Comparison of ENCODE assay signal across 9 mouse cellular contexts in the genomic region with DNA sequence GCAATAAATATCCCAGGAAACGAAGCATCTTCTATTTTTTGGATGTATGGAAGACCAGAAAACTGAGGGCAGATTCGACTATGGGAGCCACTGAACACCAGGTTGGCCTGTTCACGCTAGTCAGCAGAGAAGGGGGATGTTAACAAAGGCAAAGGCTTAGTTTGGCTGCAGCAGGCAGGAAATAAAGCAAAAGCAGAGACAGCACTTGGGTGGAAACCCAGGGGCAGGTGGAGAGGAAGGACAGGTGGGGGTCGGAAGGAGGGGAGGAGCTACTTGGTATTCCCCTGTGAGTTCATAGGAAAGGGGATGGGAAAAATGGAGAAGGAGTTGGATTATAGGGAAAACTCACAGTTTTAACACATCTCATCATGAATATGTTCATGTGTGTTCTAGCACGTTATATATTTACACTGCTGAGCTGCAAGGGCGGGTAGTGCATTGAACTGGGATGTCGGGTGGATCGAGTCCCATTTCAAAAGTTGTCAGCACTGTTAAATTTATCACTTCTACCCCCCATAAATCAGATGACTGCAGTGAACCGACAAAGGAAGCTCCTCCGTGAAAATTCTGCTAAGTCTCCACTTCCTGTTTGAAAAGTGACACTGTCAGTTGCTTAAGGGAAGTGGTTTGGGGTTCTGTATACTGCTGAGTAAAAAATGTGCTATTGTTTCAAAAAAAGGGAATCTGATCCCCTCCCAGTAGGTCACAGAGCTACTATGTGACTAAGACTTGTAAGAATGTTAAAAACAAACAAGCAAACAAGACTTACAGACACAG. TPM values are rescaled to one million over a fixed set of nuclear protein-coding genes. Genes with fewer than 3 reads are reported as not detected.
A peak's percentile ranks its signal among the peaks of the same experiment; 100 is the strongest.
DNase-seq lines count a peak whose midpoint lies in the region; ATAC-seq lines count a peak whose summit lies in the region.
"Had no signal": no experiment of that assay in that cellular context is flagged by ENCODE, and none has a peak within 500 bp of the region (broad histone marks: within the 10 kb centered on the region; RNA-seq: fewer than 3 reads in every experiment).

No protein-coding gene starts in this region.

- H3K9ac ChIP-seq in heart, embryonic 16.5 days (ENCODE audit: low read length): no peak overlapping the region
- H3K9ac ChIP-seq in hindbrain, embryonic 13.5 days: no peak overlapping the region
- H3K9ac ChIP-seq: embryonic facial prominence, embryonic 15.5 days had no signal

- H3K4me1 ChIP-seq in heart, embryonic 16.5 days (ENCODE audit: control insufficient read depth, insufficient read depth, low read length): peaks cover 17% of the 10 kb centered on the region
- 0 out of 2 replicates have a peak, but pooled peaks cover 7% of the 10 kb centered on the region for H3K4me1 ChIP-seq in hindbrain, embryonic 13.5 days (replicated peaks)

- ATAC-seq in heart, embryonic 16.5 days (replicated peaks; ENCODE audit: extremely low read depth, insufficient read depth, low FRiP score): peak; percentile 54; the same call in 1 of the 2 replicates
- no peak for ATAC-seq in hindbrain, embryonic 13.5 days (ENCODE audit: low FRiP score)

- WGBS in heart, embryonic 16.5 days: 39% methylated on average over 10 of the region's 10 CpGs
- WGBS in hindbrain, embryonic 13.5 days: 63% methylated on average over 10 of the region's 10 CpGs

- H3K9me3 ChIP-seq in heart, embryonic 16.5 days (replicated peaks; ENCODE audit: control insufficient read depth, low read length): no peaks in the 10 kb centered on the region
- H3K9me3 ChIP-seq in hindbrain, embryonic 13.5 days: no peaks in the 10 kb centered on the region
- H3K9me3 ChIP-seq: embryonic facial prominence, embryonic 15.5 days had no signal

- H3K4me3 ChIP-seq in heart, embryonic 16.5 days (ENCODE audit: low read length): no peak overlapping the region
- no peak overlapping the region for H3K4me3 ChIP-seq in hindbrain, embryonic 13.5 days
- H3K4me3 ChIP-seq: embryonic facial prominence, embryonic 15.5 days had no signal

- intact Hi-C loops in heart, postnatal 25 days (cut with DNase I): loop anchor here (10.0 kb wide), 1 partner anchor 157 kb away; a partner anchor contains a TSS

- H3K36me3 ChIP-seq in heart, embryonic 16.5 days (ENCODE audit: control insufficient read depth, insufficient read depth): no peaks in the 10 kb centered on the region
- H3K36me3 ChIP-seq in hindbrain, embryonic 13.5 days: no peaks in the 10 kb centered on the region
- H3K36me3 ChIP-seq: embryonic facial prominence, embryonic 15.5 days had no signal

- peak overlapping the region; percentile 67 for H3K27ac ChIP-seq in heart, embryonic 16.5 days (ENCODE audit: low read length)
- H3K27ac ChIP-seq in hindbrain, embryonic 13.5 days: no peak overlapping the region
- H3K27ac ChIP-seq: embryonic facial prominence, embryonic 15.5 days had no signal

- no peaks in the 10 kb centered on the region for H3K27me3 ChIP-seq in heart, embryonic 16.5 days (ENCODE audit: control insufficient read depth, insufficient read depth, low read length)
- no peaks in the 10 kb centered on the region for H3K27me3 ChIP-seq in hindbrain, embryonic 13.5 days
- H3K27me3 ChIP-seq: embryonic facial prominence, embryonic 15.5 days had no signal

- peak; percentile 46 for DNase-seq in heart, adult 8-10 months (ENCODE audit: low spot score)
- DNase-seq in heart, postnatal 25 days (ENCODE audit: low spot score): no peak
- peak; percentile 77 for DNase-seq in CD4-positive helper T cell, adult 2 months (ENCODE audit: low read depth, low spot score)
- DNase-seq in mesoderm, embryonic 11.5 days (ENCODE audit: low read depth, low spot score): peak; percentile 55
- DNase-seq in ovary, postnatal 10 days (ENCODE audit: low spot score): no peak
- DNase-seq in left cerebral cortex, adult 8-10 months (ENCODE audit: low spot score in 2 of 2): no peak

- no peak overlapping the region for H3K4me2 ChIP-seq in heart, embryonic 16.5 days (ENCODE audit: low read depth, low read length)
- no peak overlapping the region for H3K4me2 ChIP-seq in hindbrain, embryonic 13.5 days
- H3K4me2 ChIP-seq: embryonic facial prominence, embryonic 15.5 days had no signal

RNA-seq across cellular contexts. Expression of a gene that starts 21.8 kb away (rescaled TPM):
- total RNA-seq in heart, adult 8-10 months (2022): 1 to 10 TPM; 1.7 to 3.0 (median 2.4) TPM
- total RNA-seq in heart, postnatal 25 days (2021): 1 to 10 TPM; 2.2 to 2.6 TPM
- polyA plus RNA-seq in heart, embryonic 16.5 days (2015; fragmentation: Nextera tagmentation; extraction: Ambion mirVana): 4.5 and 6.3 TPM in 2 replicates
- total RNA-seq in left cerebral cortex, adult 8-10 months (2022): 10 to 100 TPM; 20.8 to 27.9 (median 24.4) TPM
- polyA plus RNA-seq in hindbrain, embryonic 13.5 days (2015; fragmentation: Nextera tagmentation; extraction: Ambion mirVana): 5.6 and 6.0 TPM in 2 replicates

Comparison
In these comparisons a context has a peak if more than half of its experiments do, and no peak if none do; other contexts are left out.
1. DNase-seq: peak in heart, adult 8-10 months (single experiment), CD4-positive helper T cell, adult 2 months (single experiment) and mesoderm, embryonic 11.5 days (single experiment); none in heart, postnatal 25 days (single experiment), ovary, postnatal 10 days (single experiment) and left cerebral cortex, adult 8-10 months (0 of 2).
2. RNA of a gene that starts 21.8 kb away (total RNA-seq): 20.8 to 27.9 TPM in left cerebral cortex, adult 8-10 months; 1.7 to 3.0 TPM in heart, adult 8-10 months and 2.2 to 2.6 TPM in heart, postnatal 25 days; every median in the first group is over 4 times any median in the second.